Mouse (Mus musculus) MEL (cell line): ENCODE results near the gene Fbxl19. TPM values are rescaled to one million over a fixed set of nuclear protein-coding genes. Genes with fewer than 3 reads are reported as not detected.
A peak's percentile ranks its signal among the peaks of the same experiment; 100 is the strongest.

Experiments used
- DNase-seq: peaks from one replicate; pipeline ENCODE4 v3.0.0; 2011; ENCODE audit warnings: low read depth, low spot score
- H3K27ac ChIP-seq: 2 replicates; pipeline ENCODE4 v1.5.1; 2012; ENCODE audit warnings: low read depth, mild to moderate bottlenecking, control low read depth, low read length, moderate library complexity; ENCODE audit not compliant: control insufficient read depth
- H3K27me3 ChIP-seq, 2 experiments: fragments of 150-350 bp in 1 of 2; sonication (generic) in 1 of 2; 2 replicates each; pipeline ENCODE4 v1.6.1; 2012; ENCODE audit warnings: low read length in 2 of 2, mild to moderate bottlenecking in 2 of 2, improper control_type of control experiment in 1 of 2, moderate library complexity in 1 of 2; ENCODE audit not compliant: insufficient read depth in 2 of 2, control insufficient read depth in 1 of 2
- H3K36me3 ChIP-seq, 2 experiments: 2 replicates each; pipeline ENCODE4 v1.6.1; 2012 to 2014; ENCODE audit warnings: low read length in 2 of 2, improper control_type of control experiment in 1 of 2, inconsistent platforms in 1 of 2, mild to moderate bottlenecking in 1 of 2; ENCODE audit not compliant: insufficient read depth in 2 of 2, control insufficient read depth in 1 of 2
- H3K4me1 ChIP-seq, 2 experiments: fragments of 150-350 bp in 1 of 2; sonication (generic) in 1 of 2; 2 replicates each; pipeline ENCODE4 v1.6.1; 2012; ENCODE audit warnings: low read length in 2 of 2, improper control_type of control experiment in 1 of 2, mild to moderate bottlenecking in 1 of 2; ENCODE audit not compliant: insufficient read depth in 2 of 2, control insufficient read depth in 1 of 2
- H3K4me3 ChIP-seq, 2 experiments: fragments of 150-350 bp in 1 of 2; sonication (generic) in 1 of 2; 2 replicates each; pipeline ENCODE4 v1.5.1; 2012; ENCODE audit warnings: low read depth in 2 of 2, low read length in 2 of 2, mild to moderate bottlenecking in 2 of 2, moderate library complexity in 2 of 2, control low read depth in 1 of 2, improper control_type of control experiment in 1 of 2; ENCODE audit not compliant: control insufficient read depth in 1 of 2, insufficient read depth in 1 of 2
- H3K79me2 ChIP-seq: 2 replicates; pipeline ENCODE4 v1.6.1; 2012; ENCODE audit warnings: mild to moderate bottlenecking, low read length, moderate library complexity; ENCODE audit not compliant: control insufficient read depth, poor library complexity, insufficient read depth
- H3K9ac ChIP-seq: 2 replicates; pipeline ENCODE4 v1.6.1; 2012; ENCODE audit warnings: low read depth, mild to moderate bottlenecking, control low read depth, low read length, moderate library complexity; ENCODE audit not compliant: control insufficient read depth, poor library complexity, severe bottlenecking
- H3K9me3 ChIP-seq: fragments of 150-350 bp; sonication (generic); replicated peaks from 2 replicates; pipeline ENCODE4 v1.6.1; 2012; ENCODE audit warnings: mild to moderate bottlenecking, low read length, improper control_type of control experiment, moderate library complexity; ENCODE audit not compliant: insufficient read depth
- BHLHE40 ChIP-seq: IDR thresholded peaks from 2 replicates; pipeline ENCODE4 v1.6.1; 2012; ENCODE audit warnings: low read depth, mild to moderate bottlenecking, inconsistent platforms, low read length, improper control_type of control experiment, borderline replicate concordance
- CHD1 ChIP-seq: IDR thresholded peaks from 2 replicates; pipeline ENCODE4 v1.6.1; 2012; ENCODE audit warnings: low read depth, mild to moderate bottlenecking, inconsistent platforms, low read length, improper control_type of control experiment
- CHD2 ChIP-seq: IDR thresholded peaks from 2 replicates; pipeline ENCODE4 v1.6.1; 2011; ENCODE audit warnings: low read length, improper control_type of control experiment
- CTCF ChIP-seq, 3 experiments: IDR thresholded peaks in 2 of 3; conservative IDR thresholded peaks in 1 of 3; 2 replicates each; pipeline ENCODE4 v1.5.1; 2011 to 2012; ENCODE audit warnings: low read length in 3 of 3, low read depth in 2 of 3, mild to moderate bottlenecking in 2 of 3, improper control_type of control experiment in 1 of 3, inconsistent platforms in 1 of 3, mixed read lengths in 1 of 3, moderate library complexity in 1 of 3; ENCODE audit not compliant: control insufficient read depth in 1 of 3, insufficient read depth in 1 of 3, poor library complexity in 1 of 3, severe bottlenecking in 1 of 3
- E2F4 ChIP-seq: IDR thresholded peaks from 2 replicates; pipeline ENCODE4 v1.6.1; 2011; ENCODE audit warnings: low read depth, low read length, improper control_type of control experiment, borderline replicate concordance
- ELF1 ChIP-seq: IDR thresholded peaks from 2 replicates; pipeline ENCODE4 v1.6.1; 2014; ENCODE audit warnings: low read depth, mild to moderate bottlenecking, inconsistent platforms, low read length, improper control_type of control experiment, moderate library complexity
- ETS1 ChIP-seq: IDR thresholded peaks from 2 replicates; pipeline ENCODE4 v1.6.1; 2012; ENCODE audit warnings: low read depth, mild to moderate bottlenecking, inconsistent platforms, low read length, improper control_type of control experiment, moderate library complexity
- HCFC1 ChIP-seq: IDR thresholded peaks from 2 replicates; pipeline ENCODE4 v1.6.1; 2012; ENCODE audit warnings: low read depth, mild to moderate bottlenecking, inconsistent platforms, low read length, improper control_type of control experiment, moderate library complexity
- KAT2A ChIP-seq: conservative IDR thresholded peaks from 2 replicates; pipeline ENCODE4 v1.6.1; 2012; ENCODE audit warnings: low read depth, low read length, improper control_type of control experiment, inconsistent platforms
- MAFK ChIP-seq: IDR thresholded peaks from 2 replicates; pipeline ENCODE4 v1.6.1; 2011; ENCODE audit warnings: low read depth, mild to moderate bottlenecking, low read length, improper control_type of control experiment, borderline replicate concordance
- MAX ChIP-seq: IDR thresholded peaks from 2 replicates; pipeline ENCODE4 v1.6.1; 2011; ENCODE audit warnings: low read length, improper control_type of control experiment
- MXI1 ChIP-seq: IDR thresholded peaks from 2 replicates; pipeline ENCODE4 v1.6.1; 2011; ENCODE audit warnings: mild to moderate bottlenecking, low read depth, low read length, improper control_type of control experiment
- MYC ChIP-seq: IDR thresholded peaks from 2 replicates; pipeline ENCODE4 v1.6.1; 2011; ENCODE audit warnings: low read depth, mild to moderate bottlenecking, low read length, improper control_type of control experiment, moderate library complexity
- POLR2A ChIP-seq, 2 experiments: IDR thresholded peaks; 2 replicates each; pipeline ENCODE4 v1.6.1; 2011 to 2012; ENCODE audit warnings: low read length in 2 of 2, mild to moderate bottlenecking in 2 of 2, control low read depth in 1 of 2, improper control_type of control experiment in 1 of 2, low read depth in 1 of 2, moderate library complexity in 1 of 2; ENCODE audit not compliant: control insufficient read depth in 1 of 2, insufficient read depth in 1 of 2, poor library complexity in 1 of 2
- POLR2AphosphoS2 ChIP-seq: IDR thresholded peaks from 2 replicates; pipeline ENCODE4 v1.6.1; 2011; ENCODE audit warnings: low read length, improper control_type of control experiment
- RCOR1 ChIP-seq: IDR thresholded peaks from 2 replicates; pipeline ENCODE4 v1.6.1; 2012; ENCODE audit warnings: low read depth, mild to moderate bottlenecking, inconsistent platforms, low read length, improper control_type of control experiment
- SIN3A ChIP-seq: IDR thresholded peaks from 2 replicates; pipeline ENCODE4 v1.6.1; 2012; ENCODE audit warnings: low read length, improper control_type of control experiment, inconsistent platforms
- SMC3 ChIP-seq: IDR thresholded peaks from 2 replicates; pipeline ENCODE4 v1.6.1; 2011; ENCODE audit warnings: low read depth, low read length, improper control_type of control experiment
- TAL1 ChIP-seq: IDR thresholded peaks from 2 replicates; pipeline ENCODE4 v1.6.1; 2012; ENCODE audit warnings: mild to moderate bottlenecking, inconsistent platforms, low read length, moderate library complexity, mixed read lengths
- TBP ChIP-seq: IDR thresholded peaks from 2 replicates; pipeline ENCODE4 v1.8.0; 2011; ENCODE audit warnings: low read depth, low read length, improper control_type of control experiment
- TCF12 ChIP-seq: IDR thresholded peaks from 2 replicates; pipeline ENCODE4 v1.6.1; 2014; ENCODE audit warnings: low read depth, mild to moderate bottlenecking, inconsistent platforms, low read length, improper control_type of control experiment, moderate library complexity
- UBTF ChIP-seq: IDR thresholded peaks from 2 replicates; pipeline ENCODE4 v1.6.1; 2012; ENCODE audit warnings: low read depth, mild to moderate bottlenecking, inconsistent platforms, low read length, improper control_type of control experiment, moderate library complexity, borderline replicate concordance; ENCODE audit not compliant: insufficient read depth
- USF2 ChIP-seq, 2 experiments: IDR thresholded peaks; 2 replicates each; pipeline ENCODE4 v1.6.1; 2011 to 2012; ENCODE audit warnings: improper control_type of control experiment in 2 of 2, low read length in 2 of 2, borderline replicate concordance in 1 of 2, inconsistent platforms in 1 of 2, low read depth in 1 of 2, mild to moderate bottlenecking in 1 of 2; ENCODE audit not compliant: insufficient read depth in 1 of 2
- ZKSCAN1 ChIP-seq: IDR thresholded peaks from 2 replicates; pipeline ENCODE4 v1.6.1; 2012; ENCODE audit warnings: low read depth, mild to moderate bottlenecking, inconsistent platforms, low read length, improper control_type of control experiment, moderate library complexity
- ZMIZ1 ChIP-seq: IDR thresholded peaks from 2 replicates; pipeline ENCODE4 v1.6.1; 2012; ENCODE audit warnings: low read depth, mild to moderate bottlenecking, inconsistent platforms, low read length, improper control_type of control experiment, moderate library complexity
- ZNF384 ChIP-seq: IDR thresholded peaks from 2 replicates; pipeline ENCODE4 v1.6.1; 2012; ENCODE audit warnings: low read depth, mild to moderate bottlenecking, inconsistent platforms, low read length, improper control_type of control experiment
- polyA plus RNA-seq, 2 experiments: library from polyadenylated mRNA; stranded (reverse) in 1 of 2; unstranded in 1 of 2; fragments of >175 nt in 1 of 2; fragments of >200 nt in 1 of 2; gene quantifications; 2 replicates each; pipeline versions ENCODE4 v1.2.1 to v1.2.4; 2012; ENCODE audit warnings: low replicate concordance in 2 of 2, low read depth in 1 of 2; ENCODE audit not compliant: insufficient read length in 2 of 2, insufficient read depth in 1 of 2, missing spikeins in 1 of 2
- total RNA-seq: library from RNA; depleted of rRNA; stranded (reverse); fragments of 300-350 nt; gene quantifications from 2 replicates; pipeline ENCODE4 v1.2.3, GENCODE M21; 2012

Fbxl19 gene
- total and polyA plus RNA-seq, 3 experiments: 46.7 to 58.3 TPM; not detected in 1

DNA sequence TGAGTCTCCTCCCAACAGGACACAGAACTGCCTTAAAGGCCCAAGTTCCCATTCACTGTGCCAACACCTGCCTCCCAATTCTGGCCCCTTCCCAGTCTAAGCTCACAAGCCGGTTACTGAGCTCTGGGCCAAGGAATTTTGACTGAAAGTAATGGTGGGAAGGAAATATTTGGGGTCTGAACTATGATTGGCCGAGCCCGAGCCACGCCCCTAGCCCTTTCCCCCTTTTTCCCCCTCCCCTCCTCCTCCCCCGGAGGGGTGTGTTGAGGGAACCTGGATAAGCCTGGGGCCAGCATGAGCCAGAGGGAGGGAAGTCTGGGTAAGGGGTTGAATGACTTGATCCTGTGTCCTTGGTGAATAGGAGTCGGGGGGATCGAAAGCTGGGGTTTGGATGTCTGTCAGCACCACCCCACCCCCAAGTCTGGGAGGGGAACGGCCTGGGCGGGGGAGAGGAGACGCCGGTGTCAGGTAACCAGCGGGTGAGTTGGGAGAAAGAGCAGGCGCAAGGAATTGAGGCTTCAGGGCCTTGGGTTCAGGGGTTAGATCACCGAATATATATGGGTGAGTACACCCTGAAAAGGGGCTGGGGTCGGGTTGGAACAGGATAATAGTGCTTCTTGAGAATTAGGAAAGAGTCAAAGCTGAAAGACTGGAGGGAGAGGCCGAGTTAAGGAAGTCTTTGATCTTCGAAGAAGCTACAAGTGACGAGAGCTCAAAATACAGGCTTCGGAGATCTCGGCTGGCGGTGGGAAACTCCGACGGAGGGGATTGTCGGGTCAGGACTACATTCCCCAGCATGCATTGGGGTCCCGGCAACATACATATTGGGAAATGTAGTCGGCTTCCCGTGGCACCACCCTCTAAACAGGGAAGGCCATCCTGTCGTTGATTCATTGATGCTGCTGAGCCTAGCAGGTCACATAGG, 31.6 kb upstream of the Fbxl19 start, which contains the start of gene Ctf1 (continued):
- peak; percentile 65 for TF ChIP-seq SIN3A
- no peak for TF ChIP-seq UBTF
- peak; percentile 49; the same call in 1 of the 2 replicates for TF ChIP-seq MAX
- no peak for TF ChIP-seq E2F4
- no peak for TF ChIP-seq ZKSCAN1
- no peak for TF ChIP-seq MAFK
- TF ChIP-seq KAT2A: peak; percentile 96
- no peak for TF ChIP-seq ZNF384
- peak; percentile 2; the same call in 1 of the 2 replicates for TF ChIP-seq BHLHE40

DNA sequence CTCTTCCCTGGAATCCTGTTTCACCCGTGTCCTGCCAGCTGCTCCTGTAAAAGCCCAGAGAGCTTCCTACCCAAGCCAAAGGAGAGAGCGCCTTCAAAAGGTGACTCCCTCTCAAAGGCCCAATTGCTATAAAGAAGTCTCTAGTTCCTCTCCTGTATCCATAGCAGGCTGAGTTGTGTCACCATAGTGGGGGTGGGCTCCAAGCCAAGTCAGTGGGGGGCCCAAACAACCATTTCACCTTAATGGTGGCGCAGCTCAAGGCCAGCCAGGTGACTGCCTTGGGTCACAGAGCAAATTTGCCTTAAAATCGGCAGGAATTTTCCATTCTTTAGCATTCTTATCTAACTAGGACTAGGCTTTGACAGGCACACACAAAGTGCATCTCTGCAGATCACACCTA, 29.5 kb upstream of the Fbxl19 start:
- no peaks in the 10 kb centered on the region for H3K9me3 ChIP-seq
- no peak overlapping the region for H3K4me3 ChIP-seq
- peaks cover 1% of the 10 kb centered on the region; the same call in 1 of the 2 replicates for H3K79me2 ChIP-seq
- TF ChIP-seq POLR2AphosphoS2 (no peak), RCOR1 (no peak), E2F4 (no peak), ZMIZ1 (no peak), ELF1 (no peak), TBP (no peak), ETS1 (no peak), MXI1 (no peak), HCFC1 (no peak), TAL1 (no peak)
- no peaks in the 10 kb centered on the region for H3K27me3 ChIP-seq
- no peak for DNase-seq
- peaks cover 0 to 17% of the 10 kb centered on the region in 2 experiments; a peak in 2 of 4 replicates for H3K36me3 ChIP-seq
- peaks cover 6 to 14% of the 10 kb centered on the region in 2 experiments for H3K4me1 ChIP-seq
- H3K9ac ChIP-seq: no peak overlapping the region
- no peak overlapping the region for H3K27ac ChIP-seq

DNA sequence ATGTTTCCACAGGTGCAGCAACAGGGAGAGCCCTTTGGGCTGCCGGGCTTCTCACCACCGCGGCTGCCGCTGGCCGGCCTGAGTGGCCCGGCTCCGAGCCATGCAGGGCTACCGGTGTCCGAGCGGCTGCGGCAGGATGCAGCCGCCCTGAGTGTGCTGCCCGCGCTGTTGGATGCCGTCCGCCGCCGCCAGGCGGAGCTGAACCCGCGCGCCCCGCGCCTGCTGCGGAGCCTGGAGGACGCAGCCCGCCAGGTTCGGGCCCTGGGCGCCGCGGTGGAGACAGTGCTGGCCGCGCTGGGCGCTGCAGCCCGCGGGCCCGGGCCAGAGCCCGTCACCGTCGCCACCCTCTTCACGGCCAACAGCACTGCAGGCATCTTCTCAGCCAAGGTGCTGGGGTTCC, 27.4 kb upstream of the Fbxl19 start:
- peaks cover 1% of the 10 kb centered on the region; the same call in 1 of the 2 replicates for H3K79me2 ChIP-seq
- peak; percentile 70 for DNase-seq
- H3K27me3 ChIP-seq: no peaks in the 10 kb centered on the region
- no peaks in the 10 kb centered on the region for H3K9me3 ChIP-seq
- H3K4me1 ChIP-seq: peaks cover 3 to 11% of the 10 kb centered on the region in 2 experiments
- peak overlapping the region; percentile 73 to 77 for H3K4me3 ChIP-seq
- H3K27ac ChIP-seq: peak overlapping the region; percentile 7; the same call in 1 of the 2 replicates
- peak overlapping the region; percentile 87 for H3K9ac ChIP-seq
- H3K36me3 ChIP-seq: peaks cover 0 to 14% of the 10 kb centered on the region in 2 experiments; a peak in 2 of 4 replicates
- TF ChIP-seq POLR2A (IDR thresholded peaks at IDR 0.05; ENCODE audit: control insufficient read depth in 1 of 2, insufficient read depth in 1 of 2, low read depth in 1 of 2, low read length in 2 of 2, poor library complexity in 1 of 2) (peak; percentile 38 to 47; a peak in 2 of 4 replicates), USF2 (IDR thresholded peaks at IDR 0.05; ENCODE audit: borderline replicate concordance in 1 of 2, insufficient read depth in 1 of 2, low read depth in 1 of 2, low read length in 2 of 2) (no peak), MYC (no peak), UBTF (peak; percentile 80; the same call in 1 of the 2 replicates), SMC3 (peak; percentile 57), MXI1 (peak; percentile 54), CHD2 (no peak), MAX (no peak), MAFK (no peak), E2F4 (no peak), ZMIZ1 (no peak), ZNF384 (no peak), TCF12 (0 out of 2 replicates have a peak, but pooled peaks have one; percentile 11), BHLHE40 (no peak), SIN3A (peak; percentile 52; the same call in 1 of the 2 replicates), CTCF (IDR thresholded peaks at IDR 0.05 in 2 of 3, conservative IDR thresholded peaks at IDR 0.05 in 1 of 3; ENCODE audit: control insufficient read depth in 1 of 3, insufficient read depth in 1 of 3, low read depth in 2 of 3, low read length in 3 of 3, poor library complexity in 1 of 3, severe bottlenecking in 1 of 3) (peak; percentile 41 to 77 (median 57); a peak in 5 of 6 replicates), CHD1 (no peak)
